Mouse (Mus musculus) activated CD4-positive, CD25-positive, alpha-beta regulatory T cell, adult 9 weeks (primary cell): Measurements from ENCODE around the gene Eif3c. TPM values are rescaled to one million over a fixed set of nuclear protein-coding genes. Genes with fewer than 3 reads are reported as not detected.

Source experiments
- polyA plus RNA-seq: library from polyadenylated mRNA; unstranded; fragments of 100-300 nt; shearing (Covaris generic); gene quantifications from one replicate; pipeline ENCODE4 v1.2.1, GENCODE M21; 2017

The Eif3c gene
- polyA plus RNA-seq, result 235 TPM

GRCm38 (mm10) chr7:126566094-126566765 lies at the start of gene Eif3c:
Eif3c (minus strand) TSS chr7:126566411.

DNA sequence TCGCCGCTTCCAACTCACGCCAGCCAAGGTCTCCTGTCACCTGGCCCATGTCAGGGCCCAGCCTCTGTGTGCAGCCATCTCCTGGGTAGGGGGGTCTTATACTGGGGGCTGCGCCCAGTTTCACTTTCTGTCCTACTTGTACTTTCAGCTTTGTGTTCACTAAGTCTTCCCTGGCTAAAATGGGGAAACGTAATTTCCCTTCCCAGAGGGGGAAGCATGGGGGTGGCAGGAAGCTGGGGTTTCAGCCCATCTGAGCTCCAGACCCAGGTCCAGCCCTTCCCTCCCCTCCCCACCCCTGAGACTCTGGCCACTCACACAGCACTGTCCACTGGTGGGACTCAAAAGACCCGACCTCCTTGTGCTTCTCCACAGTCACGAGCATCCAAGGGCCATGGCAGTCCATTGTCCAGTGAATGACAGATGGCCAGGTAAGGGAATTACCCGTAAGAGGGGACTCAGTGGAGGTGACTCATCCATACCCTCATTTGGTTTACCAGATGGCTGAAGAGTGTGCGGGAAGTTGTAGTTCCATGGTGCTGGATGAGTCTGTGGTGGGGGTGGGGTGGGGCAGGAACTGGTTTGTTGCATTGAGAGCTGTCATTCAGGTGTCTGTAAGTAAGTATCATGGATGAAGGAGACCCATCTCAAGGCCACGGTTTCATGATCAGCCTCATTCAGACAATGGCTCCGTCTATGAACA lies 28.8 kb upstream of the Eif3c start, which contains the start of gene Il27:
Gene Il27 (minus strand): TSS at position 80 of the 700 bp plus-strand sequence.

GRCm38 (mm10) chr7:126585717-126586116 lies 19.5 kb upstream of the Eif3c start, which contains the start of gene Cln3:
Cln3 (minus strand) TSS chr7:126585817.

GRCm38 (mm10) chr7:126584506-126584977 lies 18.3 kb upstream of the Eif3c start, which contains the start of gene Apobr:
Apobr (plus strand) TSS chr7:126584942.

GRCm38 (mm10) chr7:126503273-126503878 lies 62.8 kb downstream of the Eif3c start, which contains the start of gene Atxn2l:
Atxn2l (minus strand) TSS chr7:126503437.

Other genes starting within 250 kb of the Eif3c start
- gene Lat, start 196.8 kb downstream of the Eif3c start, polyA plus RNA-seq, result 813 TPM
- 79.7 TPM for gene Spns1, start 189.0 kb downstream of the Eif3c start, polyA plus RNA-seq
- gene Nfatc2ip, start 169.7 kb downstream of the Eif3c start, polyA plus RNA-seq, result 4.1 TPM
- gene Cd19, start 151.5 kb downstream of the Eif3c start, polyA plus RNA-seq, result 1.3 TPM
- 53.7 TPM for gene Rabep2, start 137.7 kb downstream of the Eif3c start, polyA plus RNA-seq
- 0.57 TPM for gene Atp2a1, start 103.3 kb downstream of the Eif3c start, polyA plus RNA-seq
- 35.5 TPM for gene Sh2b1, start 91.0 kb downstream of the Eif3c start, polyA plus RNA-seq
- 132 TPM for gene Tufm, start 79.0 kb downstream of the Eif3c start, polyA plus RNA-seq
- gene Atxn2l, start 63.0 kb downstream of the Eif3c start, polyA plus RNA-seq, result 32.9 TPM
- 4.3 TPM for gene Apobr, start 18.5 kb upstream of the Eif3c start, polyA plus RNA-seq
- gene Cln3, start 19.4 kb upstream of the Eif3c start, polyA plus RNA-seq, result 120 TPM
- not detected for gene Il27, start 28.5 kb upstream of the Eif3c start, polyA plus RNA-seq
- gene Nupr1, start 64.5 kb upstream of the Eif3c start, polyA plus RNA-seq, result not detected
- gene Sgf29, start 82.9 kb upstream of the Eif3c start, polyA plus RNA-seq, result 109 TPM
- 1.5 TPM for gene Sult1a1, start 110.0 kb upstream of the Eif3c start, polyA plus RNA-seq
- 130 TPM for gene Bola2, start 129.0 kb upstream of the Eif3c start, polyA plus RNA-seq
- 11.5 TPM for gene Slx1b, start 129.4 kb upstream of the Eif3c start, polyA plus RNA-seq
- 3,436 TPM for gene Coro1a, start 141.4 kb upstream of the Eif3c start, polyA plus RNA-seq
- gene Mapk3, start 193.2 kb upstream of the Eif3c start, polyA plus RNA-seq, result 29.4 TPM
- 0.93 TPM for gene Gdpd3, start 199.9 kb upstream of the Eif3c start, polyA plus RNA-seq
- 283 TPM for gene Ypel3, start 210.5 kb upstream of the Eif3c start, polyA plus RNA-seq
- gene Tbx6, start 215.1 kb upstream of the Eif3c start, polyA plus RNA-seq, result 4.4 TPM
- gene Ppp4c, start 226.1 kb upstream of the Eif3c start, polyA plus RNA-seq, result 420 TPM
- gene Fam57b, start 231.3 kb upstream of the Eif3c start, polyA plus RNA-seq, result not detected